Mouse (Mus musculus): Measurements from ENCODE around the gene Ctsa. TPM values are rescaled to one million over a fixed set of nuclear protein-coding genes. Genes with fewer than 3 reads are reported as not detected.

Ctsa gene
- total and polyA plus RNA-seq, 3 experiments: 19.9 to 45.5 (median 27.0) TPM

DNA sequence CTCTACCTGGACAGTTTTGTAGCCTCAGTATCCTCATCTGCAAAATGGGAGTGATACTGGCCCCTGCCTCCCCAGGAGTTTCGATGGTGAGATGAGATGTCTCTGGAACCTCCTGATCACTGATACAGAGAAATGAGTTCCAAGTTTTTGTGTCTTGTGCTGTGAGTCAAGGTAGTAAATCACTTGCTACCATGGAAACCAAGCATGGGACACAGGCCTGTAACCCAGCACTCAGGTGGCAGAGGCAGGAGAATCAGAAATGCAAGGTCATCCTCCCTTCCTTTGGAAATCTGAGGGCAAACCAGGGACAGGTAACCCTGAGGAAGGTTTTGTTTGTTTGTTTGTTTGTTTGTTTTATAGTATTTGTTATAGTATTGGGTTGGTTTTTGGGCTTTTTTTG is 3.6 kb upstream of the Ctsa start:
- DNase-seq (ENCODE audit: extremely low read depth): no peak
- Histone ChIP-seq H3K27me3 (replicated peaks) (peaks cover 1% of the 10 kb centered on the region), H3K4me1 (ENCODE audit: control insufficient read depth in 1 of 2, insufficient read depth in 2 of 2) (peaks cover 8 to 50% of the 10 kb centered on the region in 2 experiments), H3K9me3 (replicated peaks; ENCODE audit: low read length) (no peaks in the 10 kb centered on the region), H3K36me3 (replicated peaks in 1 of 2; ENCODE audit: control insufficient read depth in 1 of 2, insufficient read depth in 1 of 2, low read length in 1 of 2) (peaks cover 31 to 45% of the 10 kb centered on the region in 2 experiments), H3K27ac (ENCODE audit: insufficient read depth, low read depth) (no peak overlapping the region), H3K79me2 (replicated peaks; ENCODE audit: control insufficient read depth, extremely low read depth, insufficient read depth, poor library complexity, severe bottlenecking) (no peaks in the 10 kb centered on the region; the same call in 1 of the 2 replicates), H3K9ac (ENCODE audit: insufficient read depth, low read depth) (no peak overlapping the region), H3K4me2 (ENCODE audit: insufficient read depth, low read depth, poor library complexity, severe bottlenecking) (no peak overlapping the region), H3K4me3 (replicated peaks in 1 of 3; ENCODE audit: low read depth in 2 of 3, low read length in 2 of 3, poor library complexity in 1 of 3) (no peak overlapping the region)
- in situ Hi-C loops (cut with MboI; ENCODE audit: low pct_ligation_motif_present, low pct_unique_long_range_greater_than_20kb, low sequenced_read_pairs): no loop called here
- dilution Hi-C loops (cut with MboI; ENCODE audit: extremely low pct_ligation_motif_present, extremely low pct_unique_long_range_greater_than_20kb, low sequenced_read_pairs): no loop called here
- no peak for TF ChIP-seq PAX5 (IDR thresholded peaks at IDR 0.05; ENCODE audit: low read length)
- no peak for TF ChIP-seq SMC3 (IDR thresholded peaks at IDR 0.05; ENCODE audit: low read depth, low read length)
- TF ChIP-seq TBP (conservative IDR thresholded peaks at IDR 0.05; ENCODE audit: low read depth, low read length): no peak
- no peak for TF ChIP-seq JUN (IDR thresholded peaks at IDR 0.05; ENCODE audit: insufficient read depth, low read depth, low read length)
- no peak for TF ChIP-seq IRF4 (IDR thresholded peaks at IDR 0.05; ENCODE audit: low read depth, low read length)
- no peak for TF ChIP-seq GABPA (IDR thresholded peaks at IDR 0.05; ENCODE audit: insufficient replicate concordance, low read depth, low read length)
- TF ChIP-seq TCF12 (IDR thresholded peaks at IDR 0.05; ENCODE audit: low read depth, low read length): no peak
- TF ChIP-seq RAD21 (IDR thresholded peaks at IDR 0.05; ENCODE audit: low read depth, low read length): no peak
- no peak for TF ChIP-seq ZKSCAN1 (IDR thresholded peaks at IDR 0.05; ENCODE audit: borderline replicate concordance, low read depth, low read length)

DNA sequence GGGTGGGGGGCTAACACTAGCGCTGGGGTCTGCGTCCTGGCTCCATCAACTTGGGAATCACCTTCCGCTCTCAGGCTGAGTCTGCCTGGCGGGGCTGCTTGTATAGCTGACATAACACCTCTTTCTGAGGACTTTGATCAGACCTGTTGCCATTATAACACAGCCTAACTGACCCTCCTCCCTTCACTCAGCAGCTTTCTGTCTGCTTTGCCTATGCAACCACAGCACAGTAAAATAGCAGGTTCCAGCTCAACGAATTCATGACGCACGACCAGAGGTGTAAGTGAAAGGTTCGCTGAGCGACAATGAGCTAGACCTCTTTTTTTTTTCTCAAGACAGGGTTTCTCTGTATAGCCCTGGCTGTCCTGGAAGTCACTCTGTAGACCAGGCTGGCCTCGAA is 1.6 kb upstream of the Ctsa start:
- Histone ChIP-seq H3K79me2 (replicated peaks; ENCODE audit: control insufficient read depth, extremely low read depth, insufficient read depth, poor library complexity, severe bottlenecking) (no peaks in the 10 kb centered on the region), H3K4me2 (ENCODE audit: insufficient read depth, low read depth, poor library complexity, severe bottlenecking) (peak overlapping the region; percentile 16), H3K27ac (ENCODE audit: insufficient read depth, low read depth) (no peak overlapping the region), H3K9ac (ENCODE audit: insufficient read depth, low read depth) (no peak overlapping the region), H3K36me3 (replicated peaks in 1 of 2; ENCODE audit: control insufficient read depth in 1 of 2, insufficient read depth in 1 of 2, low read length in 1 of 2) (peaks cover 19 to 34% of the 10 kb centered on the region in 2 experiments), H3K4me3 (replicated peaks in 1 of 3; ENCODE audit: low read depth in 2 of 3, low read length in 2 of 3, poor library complexity in 1 of 3) (no peak overlapping the region), H3K9me3 (replicated peaks; ENCODE audit: low read length) (no peaks in the 10 kb centered on the region), H3K27me3 (replicated peaks) (peaks cover 1% of the 10 kb centered on the region), H3K4me1 (ENCODE audit: control insufficient read depth in 1 of 2, insufficient read depth in 2 of 2) (peaks cover 12 to 54% of the 10 kb centered on the region in 2 experiments)
- DNase-seq (ENCODE audit: extremely low read depth): peak; percentile 82
- TF ChIP-seq ZNF384 (IDR thresholded peaks at IDR 0.05; ENCODE audit: low read depth, low read length) (peak; percentile 86), NRF1 (IDR thresholded peaks at IDR 0.05; ENCODE audit: low read depth, low read length) (no peak), KAT2A (IDR thresholded peaks at IDR 0.05; ENCODE audit: insufficient replicate concordance, low read length) (no peak), CHD1 (IDR thresholded peaks at IDR 0.05; ENCODE audit: low read depth, low read length) (no peak), CTCF (conservative IDR thresholded peaks at IDR 0.05 in 1 of 2, IDR thresholded peaks at IDR 0.05 in 1 of 2; ENCODE audit: low read depth in 2 of 2, low read length in 2 of 2) (no peak), SIN3A (IDR thresholded peaks at IDR 0.05; ENCODE audit: low read length) (no peak)
- in situ Hi-C loops (cut with MboI; ENCODE audit: low pct_ligation_motif_present, low pct_unique_long_range_greater_than_20kb, low sequenced_read_pairs) (loop anchor here (5.0 kb wide), 1 partner anchor 46 kb away; the partner anchor contains the start of gene Pcif1), dilution Hi-C loops (cut with MboI; ENCODE audit: extremely low pct_ligation_motif_present, extremely low pct_unique_long_range_greater_than_20kb, low sequenced_read_pairs) (no loop called here)
